ENCODE assay signal across 23 mouse cellular contexts in the genomic region with DNA sequence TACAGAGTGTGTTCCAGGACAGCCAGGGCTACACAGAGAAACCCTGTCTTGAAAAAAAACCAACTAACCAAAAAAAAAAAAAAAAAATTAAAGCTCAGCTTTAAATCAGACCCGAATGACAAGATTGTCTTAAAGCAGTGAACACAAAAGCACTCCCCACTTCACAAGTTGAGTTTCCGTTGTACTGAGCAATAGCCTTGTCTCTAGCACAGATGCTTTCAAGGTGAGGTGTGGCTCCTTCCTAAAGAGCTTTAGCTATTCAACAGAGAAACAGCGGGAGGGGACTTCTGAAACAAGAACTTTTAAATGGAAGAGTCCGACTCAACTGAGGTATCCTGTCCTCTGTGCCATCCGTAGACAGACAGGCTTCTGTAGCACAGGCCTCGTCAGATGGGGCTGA. TPM values are rescaled to one million over a fixed set of nuclear protein-coding genes. Genes with fewer than 3 reads are reported as not detected.
DNase-seq lines count a peak whose midpoint lies in the region; ATAC-seq and TF ChIP-seq lines count a peak whose summit lies in the region.
"Had no signal": no experiment of that assay in that cellular context is flagged by ENCODE, and none has a peak within 500 bp of the region (broad histone marks: within the 10 kb centered on the region; RNA-seq: fewer than 3 reads in every experiment).

No protein-coding gene starts in this region.

- DNase-seq in ES-CJ7 (ENCODE audit: low read depth, low spot score) = peak; percentile 95
- DNase-seq in ES-E14 (ENCODE audit: low read depth, low spot score) = peak; percentile 54
- peak; percentile 29 for DNase-seq in WW6 (ENCODE audit: low read depth, low spot score)
- DNase-seq in limb, embryonic 10.5 days (ENCODE audit: low spot score) = peak; percentile 26
- no peak for DNase-seq in embryonic facial prominence, embryonic 10.5 days (ENCODE audit: low spot score)
- DNase-seq in forebrain, embryonic 14.5 days (ENCODE audit: low spot score) = no peak
- DNase-seq: adrenal gland, adult 2 months; adrenal gland, postnatal 10 days; adrenal gland, postnatal 25 days; cerebellum, adult 11 months; cerebellum, adult 18-20 months; cerebellum, adult 8-10 months; cerebellum, adult 9-11 months; cerebellum, postnatal 14 days; cerebellum, postnatal 36 days; embryo, embryonic 11 days had no signal

- H3K27me3 ChIP-seq in limb, embryonic 10.5 days (ENCODE audit: low read depth, poor library complexity, severe bottlenecking) = no peaks in the 10 kb centered on the region
- H3K27me3 ChIP-seq in hindbrain, embryonic 13.5 days = no peaks in the 10 kb centered on the region
- H3K27me3 ChIP-seq in embryonic facial prominence, embryonic 10.5 days (replicated peaks; ENCODE audit: low read depth, poor library complexity, severe bottlenecking) = no peaks in the 10 kb centered on the region
- H3K27me3 ChIP-seq in forebrain, embryonic 14.5 days (replicated peaks; ENCODE audit: control insufficient read depth, insufficient read depth, low read length) = no peaks in the 10 kb centered on the region
- H3K27me3 ChIP-seq: CH12.LX; embryonic facial prominence, embryonic 12.5 days; forebrain, embryonic 13.5 days; Patski had no signal

- H3K36me3 ChIP-seq in ES-E14 (ENCODE audit: control insufficient read depth, insufficient read depth, low read length, poor library complexity, severe bottlenecking) = peaks cover 10% of the 10 kb centered on the region
- peaks cover 98% of the 10 kb centered on the region for H3K36me3 ChIP-seq in limb, embryonic 10.5 days
- peaks cover 75% of the 10 kb centered on the region for H3K36me3 ChIP-seq in hindbrain, embryonic 13.5 days
- peaks cover 95% of the 10 kb centered on the region for H3K36me3 ChIP-seq in embryonic facial prominence, embryonic 10.5 days (replicated peaks)
- peaks cover 74% of the 10 kb centered on the region for H3K36me3 ChIP-seq in forebrain, embryonic 14.5 days (ENCODE audit: control insufficient read depth, insufficient read depth, low read length)

- 96% methylated on average over 6 of the region's 6 CpGs for WGBS in limb, embryonic 10.5 days
- 94% methylated on average over 6 of the region's 6 CpGs for WGBS in hindbrain, embryonic 13.5 days
- WGBS in embryonic facial prominence, embryonic 10.5 days = 94% methylated on average over 6 of the region's 6 CpGs
- WGBS in forebrain, embryonic 14.5 days = 95% methylated on average over 6 of the region's 6 CpGs

- no peak overlapping the region for H3K4me2 ChIP-seq in hindbrain, embryonic 13.5 days
- H3K4me2 ChIP-seq in forebrain, embryonic 14.5 days (ENCODE audit: low read length) = no peak overlapping the region
- H3K4me2 ChIP-seq: embryonic facial prominence, embryonic 12.5 days; forebrain, embryonic 13.5 days had no signal

- no peak overlapping the region for H3K4me3 ChIP-seq in ES-E14 (ENCODE audit: insufficient read depth in 1 of 2, low read depth in 1 of 2, low read length in 2 of 2, poor library complexity in 1 of 2, severe bottlenecking in 1 of 2)
- no peak overlapping the region for H3K4me3 ChIP-seq in limb, embryonic 10.5 days
- H3K4me3 ChIP-seq in hindbrain, embryonic 13.5 days = no peak overlapping the region
- no peak overlapping the region for H3K4me3 ChIP-seq in embryonic facial prominence, embryonic 10.5 days
- H3K4me3 ChIP-seq in forebrain, embryonic 14.5 days (ENCODE audit: low read depth, low read length) = no peak overlapping the region
- H3K4me3 ChIP-seq: embryonic facial prominence, embryonic 12.5 days; forebrain, embryonic 13.5 days had no signal

- no peaks in the 10 kb centered on the region for H3K9me3 ChIP-seq in ES-E14 (ENCODE audit: control insufficient read depth, insufficient read depth, low read depth, low read length)
- no peaks in the 10 kb centered on the region for H3K9me3 ChIP-seq in limb, embryonic 10.5 days (replicated peaks)
- H3K9me3 ChIP-seq in hindbrain, embryonic 13.5 days = no peaks in the 10 kb centered on the region
- H3K9me3 ChIP-seq in embryonic facial prominence, embryonic 10.5 days = peaks cover 3% of the 10 kb centered on the region; the same call in 1 of the 2 replicates
- H3K9me3 ChIP-seq in forebrain, embryonic 14.5 days (replicated peaks; ENCODE audit: control insufficient read depth, low read length) = no peaks in the 10 kb centered on the region
- H3K9me3 ChIP-seq: embryonic facial prominence, embryonic 12.5 days; forebrain, embryonic 13.5 days; G1E had no signal

- H3K27ac ChIP-seq in ES-E14 (ENCODE audit: insufficient read depth, low read depth, low read length, poor library complexity, severe bottlenecking) = peak overlapping the region; percentile 53; the same call in 1 of the 2 replicates
- no peak overlapping the region for H3K27ac ChIP-seq in limb, embryonic 10.5 days
- no peak overlapping the region for H3K27ac ChIP-seq in hindbrain, embryonic 13.5 days
- no peak overlapping the region for H3K27ac ChIP-seq in embryonic facial prominence, embryonic 10.5 days (replicated peaks)
- H3K27ac ChIP-seq in forebrain, embryonic 14.5 days (ENCODE audit: low read depth, low read length) = no peak overlapping the region
- H3K27ac ChIP-seq: embryonic facial prominence, embryonic 12.5 days; forebrain, embryonic 13.5 days had no signal

- H3K9ac ChIP-seq in ES-E14 (ENCODE audit: insufficient read depth, low read depth, low read length, poor library complexity, severe bottlenecking) = no peak overlapping the region
- no peak overlapping the region for H3K9ac ChIP-seq in hindbrain, embryonic 13.5 days
- no peak overlapping the region for H3K9ac ChIP-seq in forebrain, embryonic 14.5 days (ENCODE audit: low read length)
- H3K9ac ChIP-seq: embryonic facial prominence, embryonic 12.5 days; forebrain, embryonic 13.5 days had no signal

- no peak for ATAC-seq in hindbrain, embryonic 13.5 days (ENCODE audit: low FRiP score)
- no peak for ATAC-seq in forebrain, embryonic 14.5 days
- ATAC-seq: forebrain, embryonic 13.5 days; forebrain, embryonic 16.5 days; Patski had no signal

- in situ Hi-C loops in ES-E14 (cut with MboI; ENCODE audit: low sequenced_read_pairs in 2 of 2, unreplicated experiment in 2 of 2) = no loop called here

- peaks cover 2% of the 10 kb centered on the region in 2 experiments; a peak in 3 of 4 replicates for H3K4me1 ChIP-seq in ES-E14 (ENCODE audit: control insufficient read depth in 2 of 2, insufficient read depth in 2 of 2, low read length in 2 of 2, poor library complexity in 1 of 2)
- no peaks in the 10 kb centered on the region for H3K4me1 ChIP-seq in limb, embryonic 10.5 days
- H3K4me1 ChIP-seq in hindbrain, embryonic 13.5 days (replicated peaks) = no peaks in the 10 kb centered on the region
- H3K4me1 ChIP-seq in embryonic facial prominence, embryonic 10.5 days = no peaks in the 10 kb centered on the region
- H3K4me1 ChIP-seq in forebrain, embryonic 14.5 days (ENCODE audit: control insufficient read depth, insufficient read depth, low read length) = no peaks in the 10 kb centered on the region
- H3K4me1 ChIP-seq: embryonic facial prominence, embryonic 12.5 days; forebrain, embryonic 13.5 days had no signal

TF ChIP-seq in ES-E14, 5 proteins besides CTCF, POLR2A, EP300 and RAD21:
- TF ChIP-seq MAFK (IDR thresholded peaks at IDR 0.05; ENCODE audit: insufficient read depth, low read depth, low read length) (no peak), CHD2 (IDR thresholded peaks at IDR 0.05; ENCODE audit: low read depth, low read length) (no peak), HCFC1 (IDR thresholded peaks at IDR 0.05; ENCODE audit: borderline replicate concordance, insufficient read depth, low read length) (no peak), ZC3H11A (IDR thresholded peaks at IDR 0.05; ENCODE audit: borderline replicate concordance, low read depth, low read length) (no peak), ZNF384 (IDR thresholded peaks at IDR 0.05; ENCODE audit: low read depth, low read length) (peak; percentile 66; the same call in 1 of the 2 replicates)
TF ChIP-seq in ES-E14: peak in this region for 1.

RNA-seq across cellular contexts. Expression of a gene that starts 27.4 kb away (rescaled TPM):
- total RNA-seq in ES-E14 (2012; rRNA removed) = 25.5 and 34.1 TPM in 2 replicates
- 29.8 and 35.1 TPM in 2 replicates for polyA plus RNA-seq in limb, embryonic 10.5 days (2016; fragmentation: Nextera tagmentation; extraction: Ambion mirVana)
- 97.0 and 97.1 TPM in 2 replicates for polyA plus RNA-seq in hindbrain, embryonic 13.5 days (2015; fragmentation: Nextera tagmentation; extraction: Ambion mirVana)
- polyA plus RNA-seq in embryonic facial prominence, embryonic 10.5 days (2016; fragmentation: Nextera tagmentation; extraction: Ambion mirVana) = 34.8 and 35.5 TPM in 2 replicates
- 109 and 126 TPM in 2 replicates for polyA plus RNA-seq in forebrain, embryonic 14.5 days (2014; fragmentation: Nextera tagmentation; extraction: Ambion mirVana)

RNA-seq across cellular contexts. Expression of a gene that starts 28.0 kb away (rescaled TPM):
- total RNA-seq in ES-E14 (2012; rRNA removed) = 22.0 and 28.5 TPM in 2 replicates
- polyA plus RNA-seq in limb, embryonic 10.5 days (2016; fragmentation: Nextera tagmentation; extraction: Ambion mirVana) = 45.1 and 45.7 TPM in 2 replicates
- polyA plus RNA-seq in hindbrain, embryonic 13.5 days (2015; fragmentation: Nextera tagmentation; extraction: Ambion mirVana) = 50.9 and 51.8 TPM in 2 replicates
- 40.6 and 45.5 TPM in 2 replicates for polyA plus RNA-seq in embryonic facial prominence, embryonic 10.5 days (2016; fragmentation: Nextera tagmentation; extraction: Ambion mirVana)
- 37.0 and 40.0 TPM in 2 replicates for polyA plus RNA-seq in forebrain, embryonic 14.5 days (2014; fragmentation: Nextera tagmentation; extraction: Ambion mirVana)

RNA-seq across cellular contexts. Expression of a gene that starts 44.9 kb away (rescaled TPM):
- 182 and 232 TPM in 2 replicates for total RNA-seq in ES-E14 (2012; rRNA removed)
- polyA plus RNA-seq in limb, embryonic 10.5 days (2016; fragmentation: Nextera tagmentation; extraction: Ambion mirVana) = 79.3 and 103 TPM in 2 replicates
- polyA plus RNA-seq in hindbrain, embryonic 13.5 days (2015; fragmentation: Nextera tagmentation; extraction: Ambion mirVana) = 97.3 and 105 TPM in 2 replicates
- 89.1 and 95.6 TPM in 2 replicates for polyA plus RNA-seq in embryonic facial prominence, embryonic 10.5 days (2016; fragmentation: Nextera tagmentation; extraction: Ambion mirVana)
- 62.9 and 89.3 TPM in 2 replicates for polyA plus RNA-seq in forebrain, embryonic 14.5 days (2014; fragmentation: Nextera tagmentation; extraction: Ambion mirVana)

Comparison
In these comparisons a context has a peak if more than half of its experiments do, and no peak if none do; other contexts are left out.
1. DNase-seq: peak in ES-CJ7 (single experiment), ES-E14 (single experiment), WW6 (single experiment) and limb, embryonic 10.5 days (single experiment); none in embryonic facial prominence, embryonic 10.5 days (single experiment) and forebrain, embryonic 14.5 days (single experiment).